Mouse (Mus musculus) inflammation-experienced regulatory T-cells, adult 6 months (primary cell): ENCODE results near the gene Tanc1. TPM values are rescaled to one million over a fixed set of nuclear protein-coding genes. Genes with fewer than 3 reads are reported as not detected.
"Not testable (repeated sequence)": the region's sequence is repeated elsewhere in the genome, so short reads cannot be mapped to it uniquely, and the experiment has no call there.

Experiments used
- ATAC-seq: one replicate; pipeline ENCODE4 v1.8.0; 2017
- polyA plus RNA-seq, 3 experiments: library from polyadenylated mRNA; unstranded; fragments of 100-300 nt; shearing (Covaris generic); gene quantifications; one replicate each; pipeline ENCODE4 v1.2.1; 2017

The Tanc1 gene
- polyA plus RNA-seq, 3 experiments from 2014 or later: 4.7 to 13.5 (median 9.6) TPM

GRCm38 (mm10) chr2:59830940-59831339 is 219.1 kb downstream of the Tanc1 start:
- ATAC-seq: no peak

DNA sequence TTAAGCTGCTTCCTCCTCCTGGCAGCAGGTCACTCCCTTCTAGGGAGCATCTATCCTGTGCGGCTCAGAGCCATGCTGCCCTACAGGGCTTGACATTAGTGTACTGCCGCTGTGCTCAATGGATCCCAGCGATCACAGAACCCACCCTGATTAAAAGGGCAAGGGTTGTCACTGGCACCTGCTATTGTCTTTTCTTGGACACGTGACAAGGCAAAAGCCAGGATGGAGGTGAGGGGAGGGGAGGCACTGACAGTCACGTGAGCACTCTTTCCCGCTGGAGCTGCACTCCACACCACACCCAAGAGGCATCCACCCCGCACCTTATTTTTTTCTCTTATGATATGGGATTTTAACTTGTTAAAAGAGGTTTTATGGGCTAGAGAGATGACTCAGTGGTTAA is 220.0 kb downstream of the Tanc1 start:
- no peak for ATAC-seq

DNA sequence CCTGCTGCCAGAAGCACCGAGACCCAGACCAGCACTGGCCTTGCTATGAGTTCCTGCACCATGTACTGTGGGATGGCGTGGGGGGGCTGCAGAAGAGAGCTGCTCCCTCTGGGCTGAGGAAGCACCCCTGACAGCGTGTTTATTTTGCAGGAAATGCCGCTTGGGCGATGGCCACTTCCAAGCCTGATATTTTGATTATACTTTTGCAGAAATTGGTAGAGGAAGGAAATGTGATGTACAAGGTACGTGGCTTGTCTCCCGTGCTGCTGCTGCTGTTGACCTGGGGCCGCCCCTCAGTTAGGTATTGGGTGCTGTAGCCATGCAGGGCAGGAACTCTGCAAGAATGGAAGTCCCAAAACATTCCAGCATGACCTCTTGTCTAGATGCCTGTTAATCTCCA is 227.0 kb downstream of the Tanc1 start:
- ATAC-seq: no peak

DNA sequence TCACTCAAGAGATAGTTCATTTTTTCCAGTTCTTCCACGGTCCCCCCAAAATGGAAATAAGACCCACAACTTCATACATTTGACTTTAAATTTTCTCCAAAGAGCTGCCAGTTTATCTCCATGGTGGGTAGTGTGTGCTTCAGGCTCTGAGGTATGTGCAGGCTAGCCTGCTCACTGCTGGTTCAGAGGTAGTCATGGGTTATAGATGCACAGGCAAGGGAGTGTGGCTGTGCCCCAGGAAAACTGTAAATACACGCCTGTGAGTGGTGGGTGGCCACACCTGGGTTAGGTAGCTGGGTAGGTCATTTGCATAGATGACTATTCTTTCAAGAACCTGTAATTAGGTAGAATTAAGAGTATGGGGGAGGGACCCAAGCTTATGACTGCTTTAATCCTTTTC is 227.9 kb downstream of the Tanc1 start:
- ATAC-seq: no peak

DNA sequence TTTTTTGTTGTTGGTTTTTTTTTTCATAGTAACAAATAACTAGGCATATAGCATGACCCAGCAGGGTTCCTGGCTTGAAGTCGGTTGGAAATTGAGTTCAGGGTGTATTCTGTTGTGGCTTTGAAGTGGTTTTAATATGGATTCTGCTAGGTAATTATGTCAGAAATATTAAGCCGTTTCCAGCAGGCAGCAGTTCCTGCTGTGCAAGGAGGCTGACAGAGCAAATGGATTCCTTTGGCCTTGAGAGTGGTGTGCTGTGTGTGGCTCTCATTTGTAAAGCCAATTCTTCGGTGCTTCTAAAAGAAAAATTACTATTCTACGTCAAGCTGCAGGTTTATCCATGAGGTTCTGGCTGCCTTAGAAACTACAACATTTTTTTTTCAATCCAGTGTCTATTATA is 228.3 kb downstream of the Tanc1 start:
- no peak for ATAC-seq

GRCm38 (mm10) chr2:59841189-59841939 is 229.5 kb downstream of the Tanc1 start:
- ATAC-seq: no peak

DNA sequence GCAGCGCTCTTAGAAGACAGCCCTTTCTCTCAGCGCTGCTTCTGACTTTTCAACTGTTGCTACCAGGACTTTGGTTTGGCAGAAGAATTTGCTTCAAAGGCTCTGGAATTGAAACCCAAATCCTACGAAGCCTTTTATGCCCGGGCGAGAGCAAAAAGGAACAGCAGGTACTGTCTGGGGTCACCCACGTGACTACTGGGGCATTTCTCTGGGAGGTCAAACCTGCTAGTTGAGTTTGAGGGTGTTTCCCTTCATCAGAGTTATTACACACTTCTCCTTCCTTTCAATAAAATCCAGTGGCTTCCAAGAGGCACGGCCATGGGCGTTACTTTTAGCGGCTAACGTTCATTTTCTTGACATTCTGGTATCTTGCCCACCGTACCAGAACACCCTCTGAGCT is 230.1 kb downstream of the Tanc1 start:
- ATAC-seq: no peak

DNA sequence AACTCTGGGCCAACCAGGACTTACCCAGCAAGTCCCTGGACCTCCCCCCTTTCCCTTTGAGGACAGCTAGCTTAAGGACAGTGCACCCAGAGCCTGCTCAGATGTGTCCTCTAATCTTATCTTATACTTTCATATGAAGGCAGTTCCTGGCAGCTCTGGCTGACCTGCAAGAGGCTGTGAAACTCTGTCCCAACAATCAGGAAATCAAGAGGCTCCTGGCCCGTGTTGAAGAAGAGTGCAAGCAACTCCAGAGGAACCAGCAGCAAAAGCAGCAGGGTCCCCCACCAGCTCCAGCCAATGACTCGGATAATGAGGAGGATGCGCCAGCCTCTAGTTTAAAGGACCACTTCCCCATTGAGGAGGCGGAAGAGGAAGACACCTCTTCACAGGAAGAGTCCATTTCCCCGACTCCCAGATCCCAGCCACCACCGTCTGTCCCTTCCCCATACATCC is 230.7 kb downstream of the Tanc1 start:
- no peak for ATAC-seq

GRCm38 (mm10) chr2:59843156-59843555 is 231.3 kb downstream of the Tanc1 start:
- no peak for ATAC-seq

GRCm38 (mm10) chr2:59843848-59844247 is 232.0 kb downstream of the Tanc1 start:
- ATAC-seq: no peak

DNA sequence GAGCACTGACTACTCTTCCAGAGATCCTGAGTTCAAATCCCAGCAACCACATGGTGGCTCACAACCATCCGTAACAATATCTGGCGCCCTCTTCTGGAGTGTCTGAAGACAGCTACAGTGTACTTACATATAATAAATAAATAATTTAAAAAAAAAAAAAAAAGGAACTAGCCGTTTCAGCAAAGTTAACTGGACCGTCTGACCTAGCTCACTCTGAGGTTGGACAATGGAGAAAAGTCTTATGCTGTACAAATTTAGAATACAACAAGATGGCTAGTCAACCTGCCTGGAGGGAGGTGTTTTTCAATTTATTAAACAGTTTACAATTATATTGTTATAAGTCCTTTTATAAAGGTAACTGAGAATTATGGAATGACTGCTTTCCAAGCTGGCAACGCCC is 240.0 kb downstream of the Tanc1 start:
- not testable (repeated sequence) for ATAC-seq

- no peak for ATAC-seq
These were observed 241.1 kb downstream of the Tanc1 start for GRCm38 (mm10) chr2:59852916-59853315.

DNA sequence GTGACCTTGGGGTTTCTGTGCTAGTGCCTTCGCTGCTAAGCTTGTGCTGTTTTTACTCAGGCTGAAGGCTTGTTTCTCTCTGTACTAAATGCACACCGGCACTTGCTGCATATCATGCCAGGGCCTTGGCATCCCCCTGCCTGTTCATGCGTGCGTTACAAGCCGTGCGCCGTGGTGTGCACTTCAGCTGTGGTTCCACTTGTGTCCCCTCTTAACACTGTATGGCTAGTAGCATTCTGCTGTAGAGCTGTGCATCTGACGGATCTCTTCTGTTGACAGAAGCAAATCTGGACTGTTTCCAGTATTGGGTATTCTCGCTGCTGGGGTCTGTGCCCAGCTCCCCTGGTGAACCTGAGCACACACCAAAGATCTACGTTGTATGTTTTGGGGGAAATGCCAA is 241.7 kb downstream of the Tanc1 start:
- no peak for ATAC-seq

DNA sequence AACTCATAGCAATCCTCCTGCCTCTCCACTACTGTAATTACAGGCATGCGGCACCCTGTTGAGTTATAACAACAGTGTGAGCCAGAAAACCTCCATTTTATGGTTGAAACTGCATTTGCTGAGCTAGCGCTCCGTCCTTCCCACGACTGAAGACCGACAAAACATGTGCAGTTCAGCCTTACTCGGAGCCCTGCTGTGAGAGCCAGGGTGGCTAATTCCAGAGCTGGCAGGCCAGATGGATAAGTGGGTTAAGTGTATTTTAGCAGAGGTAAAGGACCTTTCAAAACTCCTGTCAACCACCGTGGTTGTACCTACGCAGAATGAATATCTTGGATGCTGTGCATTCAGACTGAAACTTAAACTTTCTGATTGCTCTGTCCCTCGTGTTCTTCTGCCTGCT is 242.5 kb downstream of the Tanc1 start:
- ATAC-seq: no peak

DNA sequence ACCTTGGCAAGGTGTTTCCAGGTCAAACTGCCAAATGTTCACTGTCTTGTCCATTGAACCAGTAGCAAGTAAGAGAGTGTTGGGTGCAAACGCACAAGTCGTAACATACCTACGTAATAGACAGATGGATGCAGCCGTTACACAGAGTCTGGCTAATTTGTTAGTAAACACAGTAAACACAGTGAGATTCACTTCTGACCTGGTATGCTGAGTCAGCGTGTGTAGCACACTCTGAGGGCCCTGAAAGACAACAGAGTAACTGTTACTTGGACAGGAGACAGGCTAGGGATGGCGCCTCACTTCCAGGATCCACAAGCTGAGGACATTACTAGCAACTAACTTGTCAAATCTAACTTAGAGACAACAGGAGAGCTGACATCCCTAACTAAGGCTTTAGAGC is 250.8 kb downstream of the Tanc1 start:
- no peak for ATAC-seq

DNA sequence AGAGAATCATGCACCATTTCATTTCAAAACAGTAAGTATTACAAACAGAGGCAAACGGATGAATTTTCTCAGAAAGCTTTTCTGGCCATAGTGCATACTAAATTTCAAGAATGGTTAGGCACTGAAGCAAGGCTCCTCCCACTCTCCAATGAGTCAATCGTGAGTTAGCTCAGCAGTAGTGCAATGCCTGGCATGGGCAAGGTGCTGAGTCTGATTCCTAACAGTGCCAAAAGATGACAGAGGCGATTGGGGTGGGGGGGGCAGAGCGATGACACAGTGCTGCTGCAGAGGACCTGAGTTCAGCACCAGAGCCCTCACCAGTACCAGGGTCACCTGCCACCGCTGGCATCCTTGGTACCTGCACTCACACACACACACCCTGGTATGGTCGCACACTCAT is 258.7 kb downstream of the Tanc1 start:
- ATAC-seq: no peak

- ATAC-seq: no peak
These were observed 264.6 kb downstream of the Tanc1 start for GRCm38 (mm10) chr2:59876482-59876881.

GRCm38 (mm10) chr2:59877335-59877734 is 265.5 kb downstream of the Tanc1 start:
- ATAC-seq: no peak

DNA sequence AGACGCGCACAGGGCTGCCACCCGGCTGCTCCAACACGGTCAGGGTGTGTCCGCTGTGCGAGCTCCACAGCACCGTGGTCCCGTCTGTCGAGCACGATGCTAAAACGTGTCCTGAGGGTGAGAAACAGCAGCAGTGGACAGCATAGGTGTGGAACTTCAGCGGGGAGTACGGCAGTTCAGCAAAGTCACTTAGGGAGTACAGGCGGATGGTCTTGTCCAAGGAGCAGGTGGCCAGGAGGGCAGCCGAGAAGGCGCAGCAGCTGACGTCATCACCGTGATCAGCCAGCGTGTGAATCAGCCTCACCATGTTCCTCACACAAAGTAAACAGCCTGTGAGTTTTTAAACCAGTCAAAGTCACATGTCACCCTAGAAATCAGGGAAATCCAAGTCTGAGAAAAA is 266.4 kb downstream of the Tanc1 start:
- ATAC-seq: no peak

DNA sequence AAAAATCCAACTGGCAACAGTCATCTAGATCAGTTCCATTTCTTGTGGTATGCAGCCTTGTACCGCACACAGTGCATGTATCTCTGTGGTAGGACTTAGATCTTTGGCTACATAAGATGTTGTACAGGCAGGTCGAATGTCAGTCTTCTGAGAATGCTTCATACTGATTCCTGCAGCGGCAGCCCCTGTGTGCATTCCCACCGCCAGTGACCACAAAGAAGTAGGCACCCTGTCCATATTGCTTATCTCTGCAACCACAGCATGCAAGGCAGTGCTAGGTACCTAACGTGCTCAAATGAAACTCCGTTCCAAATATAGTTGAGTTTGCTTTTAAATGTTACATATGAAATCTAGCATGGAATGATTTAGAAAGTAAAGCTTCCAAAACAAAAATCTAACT is 269.6 kb downstream of the Tanc1 start:
- no peak for ATAC-seq

DNA sequence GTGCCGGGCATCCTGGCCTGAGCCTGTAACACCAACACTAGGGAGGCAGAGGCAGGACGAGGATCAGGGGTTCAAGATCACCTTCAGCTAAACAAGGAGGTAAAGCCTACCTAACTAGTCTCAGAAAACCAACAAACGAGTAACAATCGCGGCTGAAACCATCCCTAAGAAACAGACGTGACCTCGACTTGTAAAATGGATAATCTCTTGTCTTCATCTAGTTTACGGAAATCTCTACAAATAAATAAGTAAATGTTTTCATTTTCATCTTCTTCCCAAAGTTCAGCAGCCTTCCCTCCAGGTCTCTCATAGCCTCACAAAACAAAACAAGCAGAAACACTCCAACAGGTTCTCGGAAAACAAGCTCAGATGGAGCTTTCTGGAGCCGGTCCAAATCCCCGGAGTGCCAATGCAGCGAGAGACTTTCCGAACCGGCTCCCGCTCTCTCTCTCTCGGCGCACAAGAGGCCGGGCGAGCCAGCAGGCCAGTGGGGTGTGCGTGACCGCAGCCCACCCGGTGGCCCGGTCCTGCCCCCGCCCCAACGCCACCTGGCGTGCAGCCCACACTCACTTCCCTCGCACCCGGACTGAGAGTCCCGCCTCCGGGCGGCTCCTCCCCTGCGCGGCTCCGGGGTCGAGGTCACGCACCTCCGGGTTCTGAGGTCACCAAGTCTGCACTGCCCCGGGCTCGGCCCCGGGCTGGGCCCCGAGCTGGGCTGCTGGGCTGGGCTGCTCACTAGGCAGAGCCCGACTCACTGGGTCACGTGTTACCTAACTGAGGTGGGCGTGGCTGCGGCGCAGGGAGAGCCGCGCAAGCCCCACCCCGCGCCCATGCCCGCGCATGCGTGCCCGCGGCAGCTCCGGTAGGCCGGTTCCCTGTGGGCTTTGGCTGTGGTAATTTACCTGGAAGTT is 270.2 kb downstream of the Tanc1 start, which contains the start of gene Wdsub1:
Wdsub1 (minus strand) TSS at position 761 of the 911 bp plus-strand sequence.
- peak; percentile 95 for ATAC-seq

DNA sequence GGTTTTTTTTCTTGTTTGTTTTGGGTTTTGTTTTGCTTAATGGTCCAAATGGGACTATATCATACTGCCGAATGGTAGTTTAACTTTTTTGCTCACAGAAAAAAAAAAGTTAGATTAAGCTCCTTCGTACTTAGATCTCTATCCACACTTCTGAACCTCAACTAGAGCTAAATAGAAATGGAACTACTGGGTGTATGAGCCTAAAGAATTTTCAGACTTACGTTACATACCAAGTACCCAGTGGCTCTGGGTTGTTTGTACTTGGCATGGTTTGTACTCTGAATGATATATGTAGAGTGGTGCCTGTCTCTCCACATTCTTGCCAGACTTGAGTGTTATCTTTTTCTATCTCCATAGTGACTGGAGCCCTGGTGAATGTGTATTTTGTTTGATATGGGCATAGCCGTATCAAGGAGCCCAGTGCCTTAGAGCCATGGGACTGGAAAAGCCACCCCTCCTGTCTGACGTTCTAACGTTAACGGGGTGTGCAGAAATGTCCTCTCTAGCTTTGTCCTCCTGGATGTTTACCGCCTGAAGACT is 271.0 kb downstream of the Tanc1 start:
- peak; percentile 8 for ATAC-seq

DNA sequence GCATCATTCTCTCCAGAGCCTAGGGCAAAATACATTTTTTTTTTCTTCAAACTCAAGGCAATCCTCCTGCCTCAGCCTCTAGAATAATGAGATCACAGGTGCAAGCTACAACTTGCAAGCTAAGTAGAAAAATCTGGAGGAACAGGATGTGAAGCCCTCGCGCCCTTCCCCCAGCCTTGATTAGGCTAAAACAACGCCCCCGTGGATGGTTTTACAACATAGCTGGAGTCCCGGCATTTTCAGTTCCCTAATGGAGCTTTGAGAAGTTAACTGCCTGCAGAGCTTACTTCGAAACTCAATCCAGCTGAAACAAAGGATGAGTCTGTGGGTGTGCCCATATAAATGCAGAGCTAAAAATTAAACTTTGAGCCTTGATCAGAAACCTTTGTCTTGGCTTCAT is 277.9 kb downstream of the Tanc1 start:
- ATAC-seq: no peak
